Mouse (Mus musculus) heart, embryonic 16.5 days (tissue): ENCODE measurements at regions not wholly inside any gene's neighbourhood (a gene's known extent, or its start where the extent isn't known, plus 50 kb on each side); places are given as distances from the start of the nearest gene placed in this dataset.

Experiments
- ATAC-seq: fragments of 200-750 bp; cut with Nextera tagmentation; replicated peaks from 2 replicates; pipeline ENCODE4 v1.8.0; 2017; ENCODE audit warnings: moderate number of reproducible peaks; ENCODE audit not compliant: insufficient read depth, low FRiP score; ENCODE audit errors: extremely low read depth
- H3K27ac ChIP-seq: fragments of 300-500 bp; sonication (generic); 2 replicates; pipeline ENCODE4 v1.5.1; 2014; ENCODE audit warnings: mild to moderate bottlenecking, low read length, control low read depth, moderate library complexity
- H3K27me3 ChIP-seq: fragments of 300-500 bp; sonication (generic); 2 replicates; pipeline ENCODE4 v1.6.1; 2014; ENCODE audit warnings: low read length, mixed read lengths; ENCODE audit not compliant: control insufficient read depth, insufficient read depth
- H3K36me3 ChIP-seq: fragments of 300-500 bp; sonication (generic); 2 replicates; pipeline ENCODE4 v1.6.1; 2014; ENCODE audit not compliant: control insufficient read depth, insufficient read depth
- H3K4me1 ChIP-seq: fragments of 300-500 bp; sonication (generic); 2 replicates; pipeline ENCODE4 v1.6.1; 2014; ENCODE audit warnings: low read length, mixed read lengths; ENCODE audit not compliant: control insufficient read depth, insufficient read depth
- H3K4me2 ChIP-seq: fragments of 300-500 bp; sonication (generic); 2 replicates; pipeline ENCODE4 v1.6.1; 2014; ENCODE audit warnings: low read depth, mild to moderate bottlenecking, control low read depth, low read length
- H3K4me3 ChIP-seq: fragments of 300-500 bp; sonication (generic); 2 replicates; pipeline ENCODE4 v1.5.1; 2014; ENCODE audit warnings: mild to moderate bottlenecking, control low read depth, low read length
- H3K9ac ChIP-seq: fragments of 300-500 bp; sonication (generic); 2 replicates; pipeline ENCODE4 v1.6.1; 2014; ENCODE audit warnings: low read length, control low read depth
- H3K9me3 ChIP-seq: fragments of 300-500 bp; sonication (generic); replicated peaks from 2 replicates; pipeline ENCODE4 v1.6.1; 2016; ENCODE audit warnings: low read length; ENCODE audit not compliant: control insufficient read depth
- WGBS: fragments of 180-500 bp; shearing (Covaris S2); extraction: QIAGEN DNeasy Blood & Tissue Kit; methylation state at CpG from one replicate; pipeline ENCODE4 v1.1.7; 2014; 5-methylcytosine and 5-hydroxymethylcytosine counted together

GRCm38 (mm10) chr8:93591608-93592301 is 56.1 kb upstream of the Ces5a start:
- H3K27me3 ChIP-seq, result no peaks in the 10 kb centered on the region
- 33% methylated on average over 9 of the region's 9 CpGs for WGBS
- H3K9me3 ChIP-seq, result no peaks in the 10 kb centered on the region
- ATAC-seq, result no peak; the same call in 1 of the 2 replicates
- H3K27ac ChIP-seq, result no peak overlapping the region
- no peaks in the 10 kb centered on the region for H3K4me1 ChIP-seq
- H3K9ac ChIP-seq, result peak overlapping the region; percentile 29; the same call in 1 of the 2 replicates
- no peaks in the 10 kb centered on the region for H3K36me3 ChIP-seq
- no peak overlapping the region for H3K4me3 ChIP-seq
- no peak overlapping the region for H3K4me2 ChIP-seq

- no peak for ATAC-seq
- H3K36me3 ChIP-seq, result no peaks in the 10 kb centered on the region
- no peak overlapping the region for H3K27ac ChIP-seq
- H3K4me2 ChIP-seq, result no peak overlapping the region
- H3K9me3 ChIP-seq, result no peaks in the 10 kb centered on the region
- 35% methylated on average over 3 of the region's 3 CpGs for WGBS
- H3K4me3 ChIP-seq, result no peak overlapping the region
- H3K4me1 ChIP-seq, result no peaks in the 10 kb centered on the region
- no peaks in the 10 kb centered on the region for H3K27me3 ChIP-seq
- H3K9ac ChIP-seq, result peak overlapping the region; percentile 29; the same call in 1 of the 2 replicates
Measured at GRCm38 (mm10) chr8:93592302-93592651, 56.6 kb upstream of the Ces5a start.

GRCm38 (mm10) chr8:93598613-93599121 is 63.0 kb upstream of the Ces5a start:
- H3K9ac ChIP-seq, result peak overlapping the region; percentile 10; the same call in 1 of the 2 replicates
- no peaks in the 10 kb centered on the region for H3K9me3 ChIP-seq
- peak overlapping the region; percentile 52 for H3K4me2 ChIP-seq
- peak overlapping the region; percentile 5; the same call in 1 of the 2 replicates for H3K4me3 ChIP-seq
- H3K27me3 ChIP-seq, result no peaks in the 10 kb centered on the region
- peak overlapping the region; percentile 75 for H3K27ac ChIP-seq
- 12% methylated on average over 11 of the region's 11 CpGs for WGBS
- no peaks in the 10 kb centered on the region for H3K36me3 ChIP-seq
- H3K4me1 ChIP-seq, result peaks cover 15% of the 10 kb centered on the region
- peak; percentile 86 for ATAC-seq

- Histone ChIP-seq H3K9ac (no peak overlapping the region), H3K36me3 (no peaks in the 10 kb centered on the region), H3K4me3 (no peak overlapping the region), H3K9me3 (no peaks in the 10 kb centered on the region), H3K27ac (peak overlapping the region; percentile 75), H3K4me1 (peaks cover 15% of the 10 kb centered on the region), H3K4me2 (peak overlapping the region; percentile 52), H3K27me3 (no peaks in the 10 kb centered on the region)
- no peak for ATAC-seq
- WGBS, result 41% methylated on average over 9 of the region's 9 CpGs
Measured at GRCm38 (mm10) chr8:93599306-93599705, 63.7 kb upstream of the Ces5a start.

- peak overlapping the region; percentile 75; the same call in 1 of the 2 replicates for H3K27ac ChIP-seq
- no peak overlapping the region for H3K4me2 ChIP-seq
- H3K27me3 ChIP-seq, result no peaks in the 10 kb centered on the region
- WGBS, result 56% methylated on average over 8 of the region's 8 CpGs
- 0 out of 2 replicates have a peak, but pooled peaks have one; percentile 63 for ATAC-seq
- no peak overlapping the region for H3K4me3 ChIP-seq
- H3K36me3 ChIP-seq, result no peaks in the 10 kb centered on the region
- no peak overlapping the region for H3K9ac ChIP-seq
- no peaks in the 10 kb centered on the region for H3K9me3 ChIP-seq
- H3K4me1 ChIP-seq, result peaks cover 15% of the 10 kb centered on the region
Measured at GRCm38 (mm10) chr8:93599776-93600175, 64.1 kb upstream of the Ces5a start.

GRCm38 (mm10) chr8:93626807-93627526 is 91.3 kb upstream of the Ces5a start:
- Histone ChIP-seq H3K4me1 (peaks cover 22% of the 10 kb centered on the region), H3K36me3 (no peaks in the 10 kb centered on the region), H3K27ac (peak overlapping the region; percentile 43), H3K9me3 (no peaks in the 10 kb centered on the region), H3K4me3 (no peak overlapping the region), H3K4me2 (peak overlapping the region; percentile 49), H3K9ac (no peak overlapping the region), H3K27me3 (no peaks in the 10 kb centered on the region)
- peak; percentile 85 for ATAC-seq
- 18% methylated on average over 18 of the region's 18 CpGs for WGBS

- H3K4me1 ChIP-seq, result peaks cover 22% of the 10 kb centered on the region
- H3K9me3 ChIP-seq, result no peaks in the 10 kb centered on the region
- ATAC-seq, result peak; percentile 42
- H3K36me3 ChIP-seq, result no peaks in the 10 kb centered on the region
- H3K4me3 ChIP-seq, result no peak overlapping the region
- H3K9ac ChIP-seq, result no peak overlapping the region
- H3K27ac ChIP-seq, result peak overlapping the region; percentile 43
- WGBS, result 29% methylated on average over 6 of the region's 6 CpGs
- peak overlapping the region; percentile 49 for H3K4me2 ChIP-seq
- H3K27me3 ChIP-seq, result no peaks in the 10 kb centered on the region
Measured at GRCm38 (mm10) chr8:93627626-93628025, 92.0 kb upstream of the Ces5a start.

GRCm38 (mm10) chr8:93632896-93633295 is 97.3 kb upstream of the Ces5a start:
- H3K4me1 ChIP-seq, result peaks cover 8% of the 10 kb centered on the region
- H3K27me3 ChIP-seq, result no peaks in the 10 kb centered on the region
- no peak overlapping the region for H3K27ac ChIP-seq
- no peak for ATAC-seq
- no peaks in the 10 kb centered on the region for H3K36me3 ChIP-seq
- H3K4me3 ChIP-seq, result no peak overlapping the region
- 77% methylated on average over 8 of the region's 8 CpGs for WGBS
- H3K4me2 ChIP-seq, result no peak overlapping the region
- no peak overlapping the region for H3K9ac ChIP-seq
- H3K9me3 ChIP-seq, result no peaks in the 10 kb centered on the region

- H3K27me3 ChIP-seq, result no peaks in the 10 kb centered on the region
- ATAC-seq, result no peak
- H3K36me3 ChIP-seq, result no peaks in the 10 kb centered on the region
- 69% methylated on average over 2 of the region's 2 CpGs for WGBS
- no peak overlapping the region for H3K4me2 ChIP-seq
- no peak overlapping the region for H3K9ac ChIP-seq
- no peak overlapping the region for H3K27ac ChIP-seq
- no peak overlapping the region for H3K4me3 ChIP-seq
- H3K4me1 ChIP-seq, result no peaks in the 10 kb centered on the region
- no peaks in the 10 kb centered on the region for H3K9me3 ChIP-seq
Measured at GRCm38 (mm10) chr8:93642770-93643169, 107.1 kb upstream of the Ces5a start.
